Mouse (Mus musculus): ENCODE results near the gene Gm20547. TPM values are rescaled to one million over a fixed set of nuclear protein-coding genes. Genes with fewer than 3 reads are reported as not detected.
"Not testable (repeated sequence)": the region's sequence is repeated elsewhere in the genome, so short reads cannot be mapped to it uniquely, and the experiment has no call there.

Gm20547 gene
- polyA plus RNA-seq, 1 experiment, result 0.13 TPM

DNA sequence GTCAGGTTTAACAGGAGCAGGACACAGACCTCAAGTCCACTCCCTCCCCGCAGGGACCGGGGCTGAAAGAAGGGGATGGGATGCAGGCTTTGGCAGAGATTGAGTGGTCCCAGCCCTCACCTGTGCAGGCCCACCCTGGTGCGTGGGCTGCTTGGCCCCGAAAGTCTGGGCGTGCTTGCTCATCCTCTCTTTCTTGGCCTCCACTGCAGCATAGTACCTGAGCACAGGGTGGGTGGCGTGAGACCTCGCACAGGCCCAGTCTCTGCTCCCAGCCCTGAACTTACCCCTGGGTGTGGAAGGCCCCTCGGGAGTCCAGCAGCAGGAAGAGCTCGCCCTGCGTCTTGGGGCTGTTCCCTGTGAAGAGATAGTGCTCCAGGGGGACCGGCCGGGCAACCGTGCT lies 37.0 kb downstream of the Gm20547 start:
- H3K4me3 ChIP-seq (ENCODE audit: insufficient read depth, low read length), result no peak overlapping the region
- no peak for TF ChIP-seq CTCF (IDR thresholded peaks at IDR 0.05; ENCODE audit: extremely low read depth, insufficient read depth, low read length)
- TF ChIP-seq POLR2A (IDR thresholded peaks at IDR 0.05; ENCODE audit: extremely low read depth, insufficient read depth, low read length), result no peak
- peaks cover 3% of the 10 kb centered on the region; the same call in 1 of the 2 replicates for H3K4me1 ChIP-seq (ENCODE audit: control insufficient read depth, insufficient read depth, low read length)
- H3K27ac ChIP-seq (ENCODE audit: insufficient read depth, low read length), result no peak overlapping the region

DNA sequence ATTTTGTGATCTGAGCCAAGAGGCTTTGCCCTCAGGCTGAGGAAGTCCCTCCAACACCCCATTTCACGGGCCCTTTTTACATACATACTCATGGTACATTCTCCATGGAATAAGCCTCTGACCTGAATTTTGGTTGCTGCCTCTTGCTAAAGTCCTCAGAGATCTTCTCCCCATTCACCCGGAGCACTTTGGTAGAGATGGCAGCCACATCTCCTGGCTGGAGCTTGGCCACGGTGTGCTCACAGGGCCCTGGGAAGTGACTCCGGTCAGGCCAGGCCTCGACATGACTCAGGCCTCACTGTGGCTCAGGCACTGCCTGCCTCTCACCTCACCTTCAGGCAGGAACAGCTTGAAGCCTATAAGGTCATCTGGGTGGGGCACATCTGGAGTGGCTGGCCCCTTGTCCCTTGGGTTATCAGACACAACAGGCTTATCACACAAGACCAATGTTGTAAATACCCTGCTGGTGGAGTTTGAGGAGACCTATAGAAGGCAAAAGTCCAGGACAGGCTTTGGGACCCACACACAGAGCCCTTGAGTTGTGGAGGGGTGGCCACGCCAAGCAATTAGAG lies 41.0 kb downstream of the Gm20547 start:
- Histone ChIP-seq H3K4me3 (ENCODE audit: insufficient read depth, low read length) (no peak overlapping the region), H3K4me1 (ENCODE audit: control insufficient read depth, insufficient read depth, low read length) (no peaks in the 10 kb centered on the region; the same call in 1 of the 2 replicates), H3K27ac (ENCODE audit: insufficient read depth, low read length) (no peak overlapping the region)
- no peak for TF ChIP-seq POLR2A (IDR thresholded peaks at IDR 0.05; ENCODE audit: extremely low read depth, insufficient read depth, low read length)
- TF ChIP-seq CTCF (IDR thresholded peaks at IDR 0.05; ENCODE audit: extremely low read depth, insufficient read depth, low read length), result no peak

DNA sequence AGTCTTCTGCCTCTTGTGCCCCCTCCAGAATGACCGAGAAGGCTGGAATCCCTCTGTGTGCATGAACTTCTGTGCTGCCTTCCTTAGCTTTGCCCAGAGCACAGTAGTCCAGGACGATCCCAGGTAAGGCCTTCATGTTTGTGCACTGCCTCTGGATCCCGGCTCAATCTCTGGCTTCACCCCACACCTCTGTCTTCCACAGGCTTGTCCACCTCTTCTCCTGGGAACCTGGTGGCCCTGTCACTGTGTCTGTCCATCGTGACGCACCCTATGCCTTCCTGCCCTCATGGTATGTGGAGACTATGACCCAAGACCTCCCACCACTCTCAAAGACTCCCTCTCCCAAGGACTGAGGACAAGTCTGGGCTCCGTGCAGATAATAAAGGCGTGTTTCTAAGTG lies 43.1 kb downstream of the Gm20547 start:
- no peak overlapping the region for H3K4me3 ChIP-seq (ENCODE audit: insufficient read depth, low read length)
- H3K27ac ChIP-seq (ENCODE audit: insufficient read depth, low read length), result no peak overlapping the region
- no peak for TF ChIP-seq CTCF (IDR thresholded peaks at IDR 0.05; ENCODE audit: extremely low read depth, insufficient read depth, low read length)
- TF ChIP-seq POLR2A (IDR thresholded peaks at IDR 0.05; ENCODE audit: extremely low read depth, insufficient read depth, low read length), result no peak
- peaks cover 2% of the 10 kb centered on the region; the same call in 1 of the 2 replicates for H3K4me1 ChIP-seq (ENCODE audit: control insufficient read depth, insufficient read depth, low read length)

DNA sequence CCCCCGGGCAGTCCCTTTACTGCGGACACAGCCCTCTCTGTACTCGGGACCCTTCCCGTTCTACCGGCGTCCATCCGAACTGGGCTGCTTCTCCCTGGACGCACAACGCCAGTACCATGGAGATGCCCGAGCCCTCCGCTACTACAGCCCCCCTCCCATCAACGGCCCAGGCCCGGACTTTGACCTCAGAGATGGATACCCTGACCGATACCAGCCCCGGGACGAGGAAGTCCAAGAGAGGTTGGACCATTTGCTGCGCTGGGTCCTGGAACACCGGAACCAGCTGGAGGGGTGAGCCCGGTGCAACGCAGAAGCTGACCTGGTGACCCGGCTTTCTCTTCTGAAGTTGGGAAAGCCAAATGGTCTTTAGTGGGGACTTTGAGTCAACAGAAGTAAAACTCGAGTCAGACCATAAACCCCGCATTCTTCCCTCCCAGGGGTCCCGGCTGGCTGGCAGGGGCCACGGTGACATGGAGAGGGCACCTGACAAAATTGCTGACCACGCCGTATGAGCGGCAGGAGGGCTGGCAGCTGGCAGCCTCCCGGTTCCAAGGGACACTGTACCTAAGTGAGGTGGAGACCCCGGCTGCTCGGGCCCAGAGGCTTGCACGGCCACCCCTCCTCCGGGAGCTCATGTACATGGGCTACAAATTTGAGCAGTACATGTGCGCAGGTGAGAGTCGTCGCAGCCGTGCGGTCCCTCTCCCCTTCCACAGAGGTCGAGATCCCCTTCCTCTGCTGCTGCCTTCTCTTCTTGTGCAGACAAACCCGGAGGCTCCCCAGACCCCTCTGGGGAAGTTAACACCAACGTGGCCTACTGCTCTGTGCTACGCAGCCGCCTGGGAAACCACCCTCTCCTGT lies 44.1 kb downstream of the Gm20547 start:
- TF ChIP-seq POLR2A (IDR thresholded peaks at IDR 0.05; ENCODE audit: extremely low read depth, insufficient read depth, low read length) (no peak), CTCF (IDR thresholded peaks at IDR 0.05; ENCODE audit: extremely low read depth, insufficient read depth, low read length) (no peak)
- Histone ChIP-seq H3K27ac (ENCODE audit: insufficient read depth, low read length) (peak overlapping the region; percentile 73), H3K4me3 (ENCODE audit: insufficient read depth, low read length) (peak overlapping the region; percentile 97)

DNA sequence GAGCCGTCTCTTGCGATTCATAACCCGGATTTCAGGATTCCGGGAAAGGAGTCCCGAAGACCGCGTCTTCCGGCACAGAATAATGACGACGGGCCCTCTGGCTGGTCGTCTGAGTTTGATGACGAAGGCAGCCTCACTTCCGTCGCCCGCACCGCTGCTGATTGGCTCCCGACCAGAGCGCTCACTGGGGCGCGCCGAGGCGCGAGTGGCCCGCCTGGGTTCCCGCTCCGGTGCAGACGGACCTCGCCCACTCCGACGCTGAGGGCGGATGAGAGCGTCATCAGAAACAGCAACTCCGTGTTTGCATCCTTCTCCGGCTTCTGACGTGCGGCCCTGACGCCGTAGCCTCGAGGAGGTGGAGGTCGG lies 45.0 kb downstream of the Gm20547 start, which contains the start of the genes Stk19 and Dxo:
Gene Stk19, minus strand, starts transcription at position 90 of the 366 bp plus-strand sequence.
Gene Dxo, plus strand, starts transcription at position 164 of the 366 bp plus-strand sequence.
- H3K27ac ChIP-seq (ENCODE audit: insufficient read depth, low read length), result peak within 1 kb of the TSS; percentile 73
- TF ChIP-seq POLR2A (IDR thresholded peaks at IDR 0.05; ENCODE audit: extremely low read depth, insufficient read depth, low read length), result peak; percentile 80
- TF ChIP-seq CTCF (IDR thresholded peaks at IDR 0.05; ENCODE audit: extremely low read depth, insufficient read depth, low read length), result no peak
- peaks cover 2% of the 10 kb centered on the region; the same call in 1 of the 2 replicates for H3K4me1 ChIP-seq (ENCODE audit: control insufficient read depth, insufficient read depth, low read length)
- peak within 1 kb of the TSS; percentile 97 for H3K4me3 ChIP-seq (ENCODE audit: insufficient read depth, low read length)

More for the DNA sequence above, 44.1 kb downstream of the Gm20547 start:
- peaks cover 2% of the 10 kb centered on the region; the same call in 1 of the 2 replicates for H3K4me1 ChIP-seq (ENCODE audit: control insufficient read depth, insufficient read depth, low read length)

DNA sequence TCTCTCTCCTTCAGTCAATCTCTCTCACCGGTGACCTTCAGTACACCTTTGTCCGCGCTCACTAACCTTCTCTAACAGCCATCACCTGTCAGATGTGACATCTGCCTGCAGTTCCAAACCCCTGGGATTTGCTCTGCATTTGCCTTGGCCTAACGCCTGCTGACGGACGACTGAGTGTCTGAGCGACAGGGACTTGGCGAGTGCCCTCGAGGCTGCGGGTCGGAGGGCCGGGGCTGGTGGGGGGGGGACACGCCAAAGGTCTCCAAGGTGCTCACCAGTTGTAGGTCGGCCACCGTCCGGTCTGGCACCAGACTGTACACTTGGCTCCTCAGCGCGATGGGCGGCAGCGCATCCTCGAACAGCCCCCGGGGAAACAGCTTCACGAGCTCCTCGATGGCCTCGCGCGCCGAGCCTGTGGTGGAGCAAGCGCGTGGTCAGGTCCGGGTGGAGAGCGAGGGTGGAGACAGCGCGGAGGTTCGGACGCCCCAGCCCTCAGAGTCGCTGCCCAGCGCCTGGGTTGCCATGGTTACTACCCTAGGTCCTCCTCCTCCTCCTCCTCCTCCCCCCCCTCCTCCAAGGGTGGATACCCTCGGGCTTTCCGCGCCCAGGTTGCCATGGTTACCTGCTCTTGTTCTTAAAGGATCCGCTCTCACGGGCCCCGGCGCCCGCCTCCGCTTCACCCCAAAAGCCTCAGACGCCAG lies 45.5 kb downstream of the Gm20547 start:
- Histone ChIP-seq H3K4me3 (ENCODE audit: insufficient read depth, low read length) (peak overlapping the region; percentile 97), H3K27ac (ENCODE audit: insufficient read depth, low read length) (peak overlapping the region; percentile 48; the same call in 1 of the 2 replicates), H3K4me1 (ENCODE audit: control insufficient read depth, insufficient read depth, low read length) (peaks cover 2% of the 10 kb centered on the region; the same call in 1 of the 2 replicates)
- TF ChIP-seq CTCF (IDR thresholded peaks at IDR 0.05; ENCODE audit: extremely low read depth, insufficient read depth, low read length), result no peak
- TF ChIP-seq POLR2A (IDR thresholded peaks at IDR 0.05; ENCODE audit: extremely low read depth, insufficient read depth, low read length), result no peak; the same call in 1 of the 2 replicates

DNA sequence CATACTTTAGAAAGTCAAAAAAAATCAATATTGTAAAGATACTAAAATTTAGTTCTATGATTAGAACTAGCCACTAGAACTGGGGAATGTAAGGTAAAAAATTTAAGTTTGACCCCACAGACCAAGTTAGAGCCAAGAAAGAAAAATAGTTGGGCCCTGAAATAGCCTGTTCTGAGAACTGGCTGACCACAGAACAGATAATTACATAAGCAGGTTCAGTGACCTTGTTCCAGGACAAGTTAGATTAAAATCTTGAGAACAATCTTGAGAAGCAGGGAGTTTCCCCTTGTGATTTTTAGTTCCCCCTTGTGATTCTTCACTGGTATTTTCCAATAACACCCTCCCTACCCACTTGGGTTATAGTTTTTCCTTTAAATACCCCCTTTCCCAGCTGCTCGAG lies 51.1 kb downstream of the Gm20547 start:
- H3K27ac ChIP-seq (ENCODE audit: insufficient read depth, low read length); H3K4me1 ChIP-seq (ENCODE audit: control insufficient read depth, insufficient read depth, low read length); H3K4me3 ChIP-seq (ENCODE audit: insufficient read depth, low read length): not testable (repeated sequence)

DNA sequence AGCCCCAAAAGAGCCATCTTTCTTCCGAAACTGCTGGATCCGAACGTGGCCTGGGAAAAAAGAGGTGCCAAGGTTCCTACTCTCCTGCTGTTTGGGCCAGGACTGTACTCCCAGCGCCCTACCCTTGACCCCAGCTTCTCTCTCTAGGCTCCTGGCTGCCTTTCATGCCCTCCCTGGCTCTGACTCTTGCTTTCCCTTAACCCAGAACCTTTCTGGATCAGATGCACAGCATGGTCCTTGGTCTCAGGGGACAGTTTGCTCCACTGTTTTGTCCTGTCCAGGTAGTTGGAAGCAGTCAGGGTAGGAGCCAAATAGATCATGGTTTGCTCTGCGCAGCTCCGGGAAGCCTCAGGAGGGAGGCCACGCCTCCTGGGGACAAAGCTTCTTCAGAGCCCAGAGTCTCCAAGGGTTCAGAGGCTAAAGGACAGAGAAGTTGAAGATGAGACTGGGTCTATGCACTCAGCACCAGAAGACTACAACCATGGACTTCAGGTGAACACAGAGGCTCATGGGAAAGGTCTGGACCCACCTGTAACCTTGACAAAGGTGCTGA lies 66.9 kb downstream of the Gm20547 start:
- Histone ChIP-seq H3K27ac (ENCODE audit: insufficient read depth, low read length) (no peak overlapping the region), H3K4me1 (ENCODE audit: control insufficient read depth, insufficient read depth, low read length) (no peaks in the 10 kb centered on the region), H3K4me3 (ENCODE audit: insufficient read depth, low read length) (no peak overlapping the region)
- TF ChIP-seq CTCF (IDR thresholded peaks at IDR 0.05; ENCODE audit: extremely low read depth, insufficient read depth, low read length) (no peak), POLR2A (IDR thresholded peaks at IDR 0.05; ENCODE audit: extremely low read depth, insufficient read depth, low read length) (no peak)

DNA sequence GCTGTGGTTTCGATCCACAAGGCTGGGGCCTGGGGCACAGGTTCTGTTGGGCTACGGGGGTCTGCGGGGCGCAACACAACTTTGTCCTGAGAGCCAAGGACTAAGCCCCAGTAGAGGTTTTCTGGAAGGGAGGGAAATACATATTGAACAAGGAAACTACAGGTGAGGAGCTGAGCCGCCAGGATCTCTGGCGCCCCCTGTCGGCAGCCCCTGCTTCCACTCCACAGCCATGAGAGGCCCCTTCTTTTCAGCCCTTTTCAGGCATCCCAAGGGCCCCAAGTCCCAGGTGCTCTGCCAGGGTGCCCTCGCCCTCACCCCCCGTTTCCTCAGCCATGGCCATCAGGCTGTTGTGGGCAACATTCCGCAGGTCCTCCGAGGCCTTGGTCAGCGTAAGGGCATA lies 68.1 kb downstream of the Gm20547 start:
- H3K4me3 ChIP-seq (ENCODE audit: insufficient read depth, low read length), result not testable (repeated sequence)
- TF ChIP-seq CTCF (IDR thresholded peaks at IDR 0.05; ENCODE audit: extremely low read depth, insufficient read depth, low read length), result peak; percentile 48

More for the DNA sequence above, 68.1 kb downstream of the Gm20547 start:
- H3K27ac ChIP-seq (ENCODE audit: insufficient read depth, low read length); H3K4me1 ChIP-seq (ENCODE audit: control insufficient read depth, insufficient read depth, low read length): not testable (repeated sequence)
